Mouse (Mus musculus) lung, embryonic 14.5 days (tissue): ENCODE data around the gene Mecr. TPM values are rescaled to one million over a fixed set of nuclear protein-coding genes. Genes with fewer than 3 reads are reported as not detected.

Experiments used
- ATAC-seq: fragments of 200-750 bp; cut with Nextera tagmentation; 2 replicates; pipeline ENCODE4 v1.8.0; 2017; ENCODE audit warnings: mild to moderate bottlenecking, moderate TSS enrichment, moderate library complexity; ENCODE audit not compliant: insufficient read depth
- DNase-seq: peaks from one replicate; pipeline ENCODE4 v3.0.0-alpha.2; 2015
- H3K27ac ChIP-seq: fragments of 300-500 bp; sonication (generic); 2 replicates; pipeline ENCODE4 v1.5.1; 2014; ENCODE audit warnings: low read depth, mild to moderate bottlenecking, moderate library complexity
- H3K27me3 ChIP-seq: fragments of 300-500 bp; sonication (generic); 2 replicates; pipeline ENCODE4 v1.6.1; 2014; ENCODE audit warnings: low read length, control low read depth; ENCODE audit not compliant: insufficient read depth
- H3K36me3 ChIP-seq: fragments of 300-500 bp; sonication (generic); 2 replicates; pipeline ENCODE4 v1.6.1; 2014; ENCODE audit warnings: control low read depth; ENCODE audit not compliant: insufficient read depth
- H3K4me1 ChIP-seq: fragments of 300-500 bp; sonication (generic); 2 replicates; pipeline ENCODE4 v1.6.1; 2014; ENCODE audit warnings: antibody characterized with exemption, control low read depth; ENCODE audit not compliant: insufficient read depth
- H3K4me2 ChIP-seq: fragments of 300-500 bp; sonication (generic); 2 replicates; pipeline ENCODE4 v1.6.1; 2014; ENCODE audit warnings: mild to moderate bottlenecking
- H3K4me3 ChIP-seq: fragments of 300-500 bp; sonication (generic); 2 replicates; pipeline ENCODE4 v1.5.1; 2014; ENCODE audit warnings: low read depth, low read length
- H3K9ac ChIP-seq: fragments of 300-500 bp; sonication (generic); 2 replicates; pipeline ENCODE4 v1.6.1; 2014
- H3K9me3 ChIP-seq: fragments of 300-500 bp; sonication (generic); 2 replicates; pipeline ENCODE4 v1.6.1; 2016; ENCODE audit warnings: low read depth, low read length, control low read depth
- CTCF ChIP-seq: IDR thresholded peaks from 2 replicates; pipeline ENCODE4 v1.5.1; 2016; ENCODE audit warnings: antibody characterized with exemption, low read depth
- WGBS: fragments of 180-500 bp; shearing (Covaris S2); extraction: QIAGEN DNeasy Blood & Tissue Kit; methylation state at CpG from one replicate; pipeline ENCODE4 v1.1.7; 2014; 5-methylcytosine and 5-hydroxymethylcytosine counted together
- polyA plus RNA-seq: library from polyadenylated mRNA; unstranded; fragments of >200 nt; fragmentation: Nextera tagmentation; extraction: Ambion mirVana; gene quantifications from 2 replicates; pipeline ENCODE4 v1.2.1, GENCODE M21; 2014

Mecr gene
- polyA plus RNA-seq, 1 experiment from 2014 or later, result 42.6 TPM

DNA sequence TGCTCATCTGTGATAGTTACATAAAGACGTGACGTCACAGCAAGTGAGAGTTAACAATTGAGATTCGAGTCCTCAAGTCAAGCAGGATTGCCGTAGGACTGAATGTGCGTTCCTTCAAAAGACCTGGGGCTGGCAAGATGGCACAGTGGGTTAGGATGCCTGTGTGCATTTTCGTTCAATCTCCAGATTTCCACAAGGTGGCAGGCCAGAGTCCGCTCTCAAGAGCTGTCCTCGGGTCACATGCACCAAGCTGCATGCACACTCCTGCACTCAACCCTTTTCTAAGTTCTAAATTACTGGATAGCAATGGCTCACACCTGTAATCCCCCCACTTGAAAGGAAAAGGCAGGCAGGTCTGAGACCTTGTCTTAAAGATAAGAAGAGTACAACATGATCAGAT is 61.2 kb downstream of the Mecr start:
- H3K9me3 ChIP-seq, result no peaks in the 10 kb centered on the region
- peak; percentile 70 for TF ChIP-seq CTCF
- DNase-seq (peak; percentile 73), ATAC-seq (0 out of 2 replicates have a peak, but pooled peaks have one; percentile 8)
- H3K9ac ChIP-seq, result no peak overlapping the region
- 61% methylated on average over 8 of the region's 8 CpGs for WGBS
- H3K4me2 ChIP-seq, result no peak overlapping the region
- peaks cover 56% of the 10 kb centered on the region for H3K36me3 ChIP-seq
- no peaks in the 10 kb centered on the region for H3K27me3 ChIP-seq
- no peak overlapping the region for H3K27ac ChIP-seq
- H3K4me1 ChIP-seq, result no peaks in the 10 kb centered on the region
- no peak overlapping the region for H3K4me3 ChIP-seq

DNA sequence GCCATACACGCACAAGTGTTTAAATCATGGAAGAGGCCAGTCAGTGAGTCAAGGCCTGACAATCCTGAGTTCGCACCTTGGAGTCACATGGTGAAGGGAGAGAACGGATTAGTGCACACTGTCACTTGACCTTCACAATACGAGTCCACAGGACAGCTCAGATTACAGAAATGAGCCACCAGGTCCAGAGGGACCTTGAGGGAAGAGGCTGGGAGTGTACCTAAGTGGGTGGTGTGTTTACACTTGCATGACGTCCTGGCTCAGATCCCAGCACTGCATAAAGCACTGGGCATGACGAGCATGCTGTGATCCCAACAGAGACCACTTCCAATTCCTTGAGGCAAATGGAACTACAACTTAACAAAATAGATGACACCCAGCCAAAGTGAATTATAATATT is 63.2 kb downstream of the Mecr start:
- Histone ChIP-seq H3K27me3 (no peaks in the 10 kb centered on the region), H3K36me3 (peaks cover 36% of the 10 kb centered on the region), H3K4me1 (0 out of 2 replicates have a peak, but pooled peaks cover 4% of the 10 kb centered on the region), H3K4me2 (no peak overlapping the region), H3K27ac (no peak overlapping the region), H3K4me3 (no peak overlapping the region), H3K9me3 (no peaks in the 10 kb centered on the region), H3K9ac (no peak overlapping the region)
- ATAC-seq, result peak; percentile 19; the same call in 1 of the 2 replicates
- no peak for TF ChIP-seq CTCF
- DNase-seq, result peak; percentile 62
- 26% methylated on average over 6 of the region's 6 CpGs for WGBS

DNA sequence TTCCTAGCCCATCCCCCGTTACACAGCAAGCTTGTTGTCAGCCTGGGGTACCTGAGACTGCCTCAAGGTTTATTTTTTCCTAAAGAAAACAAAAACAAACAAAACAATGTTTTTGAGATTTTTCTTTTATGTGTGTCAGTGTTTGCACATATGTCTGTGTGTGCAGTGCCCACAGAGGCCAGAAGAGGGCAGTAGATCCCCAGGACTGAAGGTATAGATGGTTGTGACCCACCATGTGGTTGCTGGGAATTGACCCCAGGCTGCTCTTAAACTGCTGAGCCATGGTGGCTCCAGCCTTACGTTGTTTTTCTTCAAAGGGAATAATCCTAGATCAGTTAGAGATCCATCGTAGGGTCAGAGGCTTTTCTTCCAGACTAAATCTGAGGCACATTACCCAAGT is 64.6 kb downstream of the Mecr start:
- no peak overlapping the region for H3K4me3 ChIP-seq
- H3K36me3 ChIP-seq, result peaks cover 22% of the 10 kb centered on the region; the same call in 1 of the 2 replicates
- DNase-seq (peak; percentile 41), ATAC-seq (no peak)
- H3K4me1 ChIP-seq, result 0 out of 2 replicates have a peak, but pooled peaks cover 4% of the 10 kb centered on the region
- H3K27ac ChIP-seq, result no peak overlapping the region
- H3K9ac ChIP-seq, result no peak overlapping the region
- 90% methylated on average over 3 of the region's 3 CpGs for WGBS
- peaks cover 4% of the 10 kb centered on the region; the same call in 1 of the 2 replicates for H3K27me3 ChIP-seq
- TF ChIP-seq CTCF, result peak; percentile 57
- H3K9me3 ChIP-seq, result no peaks in the 10 kb centered on the region
- H3K4me2 ChIP-seq, result no peak overlapping the region

DNA sequence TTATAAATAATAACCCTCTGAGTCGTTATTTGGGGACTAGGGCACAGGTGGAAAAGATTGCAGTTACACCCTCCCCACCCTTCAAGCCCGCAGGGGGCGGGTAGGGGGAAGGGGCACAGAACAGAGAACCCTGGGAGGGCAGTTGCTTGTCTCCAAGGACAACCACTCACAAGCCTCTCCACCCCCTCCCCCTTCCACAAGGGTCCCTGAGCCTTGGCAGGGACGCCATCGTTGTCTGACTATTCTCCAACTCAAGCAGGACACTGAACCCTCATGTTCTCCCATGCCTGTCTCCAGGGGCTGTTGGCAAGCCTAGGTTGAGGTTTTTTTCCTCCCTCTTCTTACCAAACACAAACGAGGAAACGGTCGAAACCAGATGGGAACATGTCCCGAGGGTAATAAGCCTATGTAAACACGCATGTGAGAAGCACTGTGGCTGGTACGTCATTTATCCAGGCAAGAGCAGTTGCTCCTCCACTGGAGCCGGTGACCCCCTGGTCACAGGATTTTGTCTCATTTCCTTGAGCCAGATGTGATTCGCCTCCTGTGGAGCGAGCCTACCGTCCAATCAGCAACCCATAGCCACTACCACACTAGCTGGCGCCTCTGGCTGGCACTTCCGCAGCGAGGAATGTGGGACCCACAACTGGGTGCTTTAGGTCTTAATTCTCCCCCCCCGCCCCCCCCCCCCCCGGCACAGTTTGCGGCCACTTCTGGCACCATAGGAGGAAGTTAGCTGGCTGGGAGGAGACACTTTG is 67.1 kb downstream of the Mecr start:
- peaks cover 10% of the 10 kb centered on the region; the same call in 1 of the 2 replicates for H3K4me1 ChIP-seq
- peaks cover 5% of the 10 kb centered on the region; the same call in 1 of the 2 replicates for H3K36me3 ChIP-seq
- H3K9ac ChIP-seq, result no peak overlapping the region; the same call in 1 of the 2 replicates
- no peak overlapping the region for H3K27ac ChIP-seq
- 0 out of 2 replicates have a peak overlapping the region, but pooled peaks have one; percentile 12 for H3K4me3 ChIP-seq
- TF ChIP-seq CTCF, result no peak
- WGBS, result 7% methylated on average over 19 of the region's 21 CpGs
- peak; percentile 22; the same call in 1 of the 2 replicates for ATAC-seq
- H3K4me2 ChIP-seq, result peak overlapping the region; percentile 52
- H3K9me3 ChIP-seq, result no peaks in the 10 kb centered on the region
- H3K27me3 ChIP-seq, result peaks cover 22% of the 10 kb centered on the region
- peak; percentile 63 for DNase-seq

DNA sequence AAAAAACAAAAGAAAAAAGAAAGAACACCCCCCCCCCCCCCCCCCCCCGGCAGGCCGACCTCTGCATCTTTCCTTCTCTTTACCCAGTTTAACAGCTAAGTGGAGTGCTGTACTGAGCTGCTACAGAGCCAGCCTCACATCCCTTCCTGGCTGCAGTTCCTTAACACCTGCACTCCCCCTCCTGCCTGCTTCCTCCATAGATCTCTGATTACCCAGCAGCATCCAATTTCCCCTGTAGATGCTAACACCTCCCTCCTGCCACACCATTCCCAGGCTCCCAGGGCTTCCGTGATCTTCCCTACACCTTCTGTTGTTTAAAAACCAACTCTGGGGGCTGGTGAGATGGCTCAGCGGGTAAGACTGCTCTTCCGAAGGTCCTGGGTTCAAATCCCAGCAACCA is 68.3 kb downstream of the Mecr start:
- 28% methylated on average over 5 of the region's 5 CpGs for WGBS

DNA sequence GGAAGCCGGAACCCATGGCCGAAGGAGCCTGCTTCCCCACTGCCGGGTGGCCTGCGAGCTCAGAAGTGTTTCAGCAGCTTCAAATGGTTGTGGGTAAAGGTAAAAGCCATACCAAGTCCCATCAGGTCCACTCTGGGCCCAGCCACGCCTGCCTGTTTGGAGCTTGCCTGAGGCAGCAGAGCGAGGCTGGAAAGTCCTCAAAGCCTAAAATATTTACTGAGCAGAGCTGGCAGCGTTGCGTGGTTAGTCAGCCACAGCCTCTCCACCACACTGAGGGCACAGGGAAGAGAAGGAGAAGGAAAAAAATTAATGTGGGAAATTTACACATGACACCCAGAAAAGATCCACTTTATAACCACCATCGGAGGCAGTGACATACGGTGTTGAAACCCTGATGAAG is 70.3 kb downstream of the Mecr start:
- DNase-seq, result no peak
- Histone ChIP-seq H3K4me2 (no peak overlapping the region), H3K27ac (no peak overlapping the region), H3K9ac (no peak overlapping the region), H3K4me1 (peaks cover 11% of the 10 kb centered on the region; the same call in 1 of the 2 replicates), H3K9me3 (no peaks in the 10 kb centered on the region), H3K4me3 (no peak overlapping the region), H3K36me3 (no peaks in the 10 kb centered on the region), H3K27me3 (peaks cover 44% of the 10 kb centered on the region)
- TF ChIP-seq CTCF, result no peak
- WGBS, result 51% methylated on average over 10 of the region's 10 CpGs
- ATAC-seq, result no peak

More for the DNA sequence above, 68.3 kb downstream of the Mecr start:
- no peak for TF ChIP-seq CTCF
- Histone ChIP-seq H3K27me3 (peaks cover 33% of the 10 kb centered on the region), H3K27ac (no peak overlapping the region), H3K4me1 (peaks cover 11% of the 10 kb centered on the region; the same call in 1 of the 2 replicates), H3K9ac (no peak overlapping the region), H3K9me3 (no peaks in the 10 kb centered on the region), H3K4me2 (no peak overlapping the region), H3K36me3 (no peaks in the 10 kb centered on the region), H3K4me3 (no peak overlapping the region)
- ATAC-seq (no peak), DNase-seq (no peak)

DNA sequence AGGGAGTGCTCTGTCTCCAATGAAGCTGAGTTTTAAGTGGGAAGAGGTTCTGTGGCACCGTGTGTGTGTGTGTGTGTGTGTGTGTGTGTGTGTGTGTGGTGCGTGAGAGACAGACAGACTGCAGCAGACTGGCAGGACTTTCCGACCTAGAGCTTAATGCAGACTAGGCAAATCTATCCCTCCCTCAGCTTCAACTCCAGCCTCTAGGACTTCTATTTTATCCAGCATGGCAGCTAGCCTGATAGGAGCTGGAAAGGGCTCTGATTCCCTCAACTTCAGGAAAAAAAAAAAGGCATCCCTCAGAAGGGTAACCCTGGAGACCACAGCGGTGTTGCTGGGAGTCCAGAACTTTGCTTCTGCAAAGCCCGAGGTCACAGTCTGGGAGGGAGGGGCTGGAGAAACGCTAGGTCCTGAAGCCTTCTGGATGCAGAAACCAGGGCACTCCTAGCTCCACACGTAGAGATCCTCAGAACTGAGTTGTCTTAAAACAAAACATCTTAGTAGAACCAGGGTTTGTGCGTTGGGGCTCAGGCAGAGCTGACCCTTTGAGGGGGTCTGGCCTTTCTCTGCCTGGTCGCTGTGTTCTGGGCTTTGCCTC is 70.9 kb downstream of the Mecr start:
- 13% methylated on average over 9 of the region's 9 CpGs for WGBS

More for the DNA sequence above, 70.9 kb downstream of the Mecr start:
- TF ChIP-seq CTCF, result no peak
- Histone ChIP-seq H3K4me1 (peaks cover 11% of the 10 kb centered on the region; the same call in 1 of the 2 replicates), H3K36me3 (no peaks in the 10 kb centered on the region), H3K27ac (no peak overlapping the region), H3K9me3 (no peaks in the 10 kb centered on the region), H3K9ac (no peak overlapping the region), H3K27me3 (peaks cover 48% of the 10 kb centered on the region), H3K4me3 (no peak overlapping the region), H3K4me2 (no peak overlapping the region)
- no peak for DNase-seq
- ATAC-seq, result no peak
